Mouse (Mus musculus) C2C12 (cell line): ENCODE data around the gene Ssu2.

Source experiments
- CTCF ChIP-seq: IDR thresholded peaks from one replicate; pipeline ENCODE4 v1.5.1; 2011; ENCODE audit not compliant: control insufficient read depth, insufficient read depth, insufficient read length
- MAX ChIP-seq: IDR thresholded peaks from one replicate; pipeline ENCODE4 v1.6.1; 2011; ENCODE audit warnings: mild to moderate bottlenecking, control low read depth
- MYOG ChIP-seq: IDR thresholded peaks from one replicate; pipeline ENCODE4 v1.6.1; 2011; ENCODE audit not compliant: control insufficient read depth, insufficient read length; ENCODE audit errors: extremely low read depth

- TF ChIP-seq CTCF (peak; percentile 74), MAX (no peak), MYOG (no peak)
These were observed 25.4 kb downstream of the Ssu2 start for GRCm38 (mm10) chr6:112362349-112362958.
